14 mouse cellular contexts compared by ENCODE assay signal in the genomic region with DNA sequence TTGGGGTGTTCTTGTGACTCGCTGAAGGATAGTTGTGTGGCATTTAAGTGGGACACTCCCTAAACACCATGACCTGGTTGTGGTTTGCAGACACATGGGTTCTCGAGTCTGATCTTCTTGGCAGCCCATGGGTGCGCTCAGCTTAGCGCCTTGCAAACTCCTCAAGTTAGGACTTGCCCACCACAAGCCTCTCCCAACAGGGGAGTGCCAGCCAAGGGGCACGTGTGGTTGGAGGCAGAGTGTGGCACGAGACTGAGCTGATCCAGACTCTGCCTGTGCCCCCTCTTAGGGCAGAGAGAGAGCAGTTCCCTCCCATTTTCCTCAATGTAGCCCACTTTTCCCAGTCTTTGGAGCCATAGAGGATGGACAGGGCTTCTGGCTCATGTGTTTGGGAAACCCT.
"Had no signal": no experiment of that assay in that cellular context is flagged by ENCODE, and none has a peak within 500 bp of the region (broad histone marks: within the 10 kb centered on the region; RNA-seq: fewer than 3 reads in every experiment).

No protein-coding gene starts in this region.

- H3K27ac ChIP-seq: liver, embryonic 14.5 days; midbrain, embryonic 13.5 days; midbrain, embryonic 15.5 days; neural tube, embryonic 12.5 days; stomach, embryonic 15.5 days had no signal

- H3K9ac ChIP-seq: liver, embryonic 14.5 days; lung, embryonic 14.5 days; midbrain, embryonic 13.5 days; midbrain, embryonic 15.5 days; neural tube, embryonic 12.5 days; stomach, embryonic 15.5 days had no signal

- H3K4me2 ChIP-seq: lung, embryonic 14.5 days; midbrain, embryonic 11.5 days; midbrain, embryonic 13.5 days; midbrain, embryonic 15.5 days; neural tube, embryonic 12.5 days; stomach, embryonic 15.5 days had no signal

- ATAC-seq: midbrain, embryonic 13.5 days; midbrain, embryonic 15.5 days had no signal

- H3K9me3 ChIP-seq: midbrain, embryonic 13.5 days; midbrain, embryonic 15.5 days; neural tube, embryonic 12.5 days; stomach, embryonic 15.5 days had no signal

- H3K4me1 ChIP-seq: midbrain, embryonic 13.5 days; midbrain, embryonic 15.5 days; neural tube, embryonic 12.5 days had no signal

- H3K27me3 ChIP-seq: midbrain, embryonic 13.5 days; midbrain, embryonic 15.5 days; neural tube, embryonic 12.5 days; stomach, embryonic 15.5 days had no signal

- H3K4me3 ChIP-seq: midbrain, embryonic 13.5 days; midbrain, embryonic 15.5 days; neural tube, embryonic 12.5 days; stomach, embryonic 15.5 days had no signal

- DNase-seq: lung, adult 18-20 months; lung, embryonic 14.5 days; lung, postnatal 10 days; lung, postnatal 4 days; right cerebral cortex, postnatal 14 days; thymus, adult 2 months; thymus, postnatal 25 days; thymus, postnatal 4 days had no signal

- H3K36me3 ChIP-seq: midbrain, embryonic 13.5 days; midbrain, embryonic 15.5 days; neural tube, embryonic 12.5 days; stomach, embryonic 15.5 days had no signal
